Mouse (Mus musculus): Measurements from ENCODE around the gene Pdlim5.

GRCm38 (mm10) chr3:142237621-142238020, 157.9 kb downstream of the Pdlim5 start:
- TF ChIP-seq CTCF (IDR thresholded peaks at IDR 0.05; ENCODE audit: low read depth, low read length) (no peak), POLR2A (IDR thresholded peaks at IDR 0.05; ENCODE audit: insufficient read depth, low read length) (no peak), EP300 (IDR thresholded peaks at IDR 0.05; ENCODE audit: insufficient read depth, low read depth, low read length) (no peak)

Measured in ES-Bruce4 (cell line).